Mouse (Mus musculus): ENCODE measurements around the gene Pla2g4a. TPM values are rescaled to one million over a fixed set of nuclear protein-coding genes. Genes with fewer than 3 reads are reported as not detected.
A peak's percentile ranks its signal among the peaks of the same experiment; 100 is the strongest.

Pla2g4a gene
- polyA plus RNA-seq, 1 experiment from 2014 or later: 12.2 TPM

- Histone ChIP-seq H3K27me3 (ENCODE audit: insufficient read depth, low read length) (no peaks in the 10 kb centered on the region), H3K4me1 (ENCODE audit: insufficient read depth) (no peaks in the 10 kb centered on the region), H3K9me3 (ENCODE audit: low read depth, low read length) (no peaks in the 10 kb centered on the region), H3K27ac (ENCODE audit: low read depth) (no peak overlapping the region), H3K36me3 (ENCODE audit: insufficient read depth) (no peaks in the 10 kb centered on the region), H3K9ac (no peak overlapping the region), H3K4me2 (no peak overlapping the region), H3K4me3 (ENCODE audit: low read depth, low read length) (no peak overlapping the region)
- no peak for DNase-seq
- ATAC-seq (ENCODE audit: insufficient read depth): no peak
- TF ChIP-seq CTCF (IDR thresholded peaks at IDR 0.05; ENCODE audit: low read depth): no peak
- WGBS: 83% methylated on average over 4 of the region's 4 CpGs
Measured at GRCm38 (mm10) chr1:149840961-149841416, 120.1 kb downstream of the Pla2g4a start.

- WGBS: 93% methylated on average over 3 of the region's 3 CpGs
- H3K27me3 ChIP-seq (ENCODE audit: insufficient read depth, low read length): no peaks in the 10 kb centered on the region
- H3K4me1 ChIP-seq (ENCODE audit: insufficient read depth): no peaks in the 10 kb centered on the region
- H3K9me3 ChIP-seq (ENCODE audit: low read depth, low read length): no peaks in the 10 kb centered on the region
- TF ChIP-seq CTCF (IDR thresholded peaks at IDR 0.05; ENCODE audit: low read depth): no peak
- DNase-seq (no peak), ATAC-seq (ENCODE audit: insufficient read depth) (no peak)
- H3K27ac ChIP-seq (ENCODE audit: low read depth): no peak overlapping the region
- no peak overlapping the region for H3K9ac ChIP-seq
- H3K4me3 ChIP-seq (ENCODE audit: low read depth, low read length): no peak overlapping the region
- no peaks in the 10 kb centered on the region for H3K36me3 ChIP-seq (ENCODE audit: insufficient read depth)
- no peak overlapping the region for H3K4me2 ChIP-seq
Measured at GRCm38 (mm10) chr1:149840312-149840930, 120.7 kb downstream of the Pla2g4a start.

- no peaks in the 10 kb centered on the region for H3K36me3 ChIP-seq (ENCODE audit: insufficient read depth)
- DNase-seq (no peak), ATAC-seq (ENCODE audit: insufficient read depth) (no peak)
- no peak for TF ChIP-seq CTCF (IDR thresholded peaks at IDR 0.05; ENCODE audit: low read depth)
- no peak overlapping the region for H3K9ac ChIP-seq
- no peak overlapping the region for H3K27ac ChIP-seq (ENCODE audit: low read depth)
- H3K4me1 ChIP-seq (ENCODE audit: insufficient read depth): no peaks in the 10 kb centered on the region
- no peaks in the 10 kb centered on the region for H3K27me3 ChIP-seq (ENCODE audit: insufficient read depth, low read length)
- no peak overlapping the region for H3K4me3 ChIP-seq (ENCODE audit: low read depth, low read length)
- H3K9me3 ChIP-seq (ENCODE audit: low read depth, low read length): no peaks in the 10 kb centered on the region
- H3K4me2 ChIP-seq: no peak overlapping the region
- WGBS: 86% methylated on average over 3 of the region's 3 CpGs
Measured at GRCm38 (mm10) chr1:149836496-149836895, 124.6 kb downstream of the Pla2g4a start.

- no peaks in the 10 kb centered on the region for H3K36me3 ChIP-seq (ENCODE audit: insufficient read depth)
- no peak for DNase-seq
- no peak for TF ChIP-seq CTCF (IDR thresholded peaks at IDR 0.05; ENCODE audit: low read depth)
- no peaks in the 10 kb centered on the region for H3K9me3 ChIP-seq (ENCODE audit: low read depth, low read length)
- no peaks in the 10 kb centered on the region for H3K4me1 ChIP-seq (ENCODE audit: insufficient read depth)
- H3K4me2 ChIP-seq: no peak overlapping the region
- 67% methylated on average over 2 of the region's 2 CpGs for WGBS
- no peak overlapping the region for H3K27ac ChIP-seq (ENCODE audit: low read depth)
- H3K27me3 ChIP-seq (ENCODE audit: insufficient read depth, low read length): no peaks in the 10 kb centered on the region
- no peak overlapping the region for H3K9ac ChIP-seq
- H3K4me3 ChIP-seq (ENCODE audit: low read depth, low read length): no peak overlapping the region
- no peak for ATAC-seq (ENCODE audit: insufficient read depth)
Measured at GRCm38 (mm10) chr1:149833876-149834275, 127.2 kb downstream of the Pla2g4a start.

GRCm38 (mm10) chr1:149832952-149833351 lies 128.1 kb downstream of the Pla2g4a start:
- Histone ChIP-seq H3K9me3 (ENCODE audit: low read depth, low read length) (no peaks in the 10 kb centered on the region), H3K4me1 (ENCODE audit: insufficient read depth) (no peaks in the 10 kb centered on the region), H3K4me2 (no peak overlapping the region), H3K9ac (no peak overlapping the region), H3K36me3 (ENCODE audit: insufficient read depth) (no peaks in the 10 kb centered on the region), H3K27me3 (ENCODE audit: insufficient read depth, low read length) (no peaks in the 10 kb centered on the region), H3K4me3 (ENCODE audit: low read depth, low read length) (no peak overlapping the region), H3K27ac (ENCODE audit: low read depth) (no peak overlapping the region)
- TF ChIP-seq CTCF (IDR thresholded peaks at IDR 0.05; ENCODE audit: low read depth): peak; percentile 68
- 17% methylated on average over 2 of the region's 2 CpGs for WGBS
- DNase-seq: peak; percentile 81
- peak; percentile 78; the same call in 1 of the 2 replicates for ATAC-seq (ENCODE audit: insufficient read depth)

- Histone ChIP-seq H3K4me2 (no peak overlapping the region), H3K9ac (no peak overlapping the region), H3K36me3 (ENCODE audit: insufficient read depth) (no peaks in the 10 kb centered on the region), H3K4me3 (ENCODE audit: low read depth, low read length) (no peak overlapping the region), H3K27me3 (ENCODE audit: insufficient read depth, low read length) (no peaks in the 10 kb centered on the region), H3K4me1 (ENCODE audit: insufficient read depth) (no peaks in the 10 kb centered on the region), H3K27ac (ENCODE audit: low read depth) (no peak overlapping the region), H3K9me3 (ENCODE audit: low read depth, low read length) (no peaks in the 10 kb centered on the region)
- ATAC-seq (ENCODE audit: insufficient read depth): no peak
- no peak for DNase-seq
- 46% methylated on average over 1 of the region's 1 CpGs for WGBS
- no peak for TF ChIP-seq CTCF (IDR thresholded peaks at IDR 0.05; ENCODE audit: low read depth)
Measured at GRCm38 (mm10) chr1:149832514-149832913, 128.6 kb downstream of the Pla2g4a start.

- H3K36me3 ChIP-seq (ENCODE audit: insufficient read depth): no peaks in the 10 kb centered on the region
- ATAC-seq (ENCODE audit: insufficient read depth) (no peak), DNase-seq (no peak)
- H3K4me1 ChIP-seq (ENCODE audit: insufficient read depth): no peaks in the 10 kb centered on the region
- H3K9me3 ChIP-seq (ENCODE audit: low read depth, low read length): peaks cover 1% of the 10 kb centered on the region; the same call in 1 of the 2 replicates
- no peak for TF ChIP-seq CTCF (IDR thresholded peaks at IDR 0.05; ENCODE audit: low read depth)
- H3K4me2 ChIP-seq: no peak overlapping the region
- H3K27me3 ChIP-seq (ENCODE audit: insufficient read depth, low read length): no peaks in the 10 kb centered on the region
- no peak overlapping the region for H3K9ac ChIP-seq
- no peak overlapping the region for H3K4me3 ChIP-seq (ENCODE audit: low read depth, low read length)
- 100% methylated on average over 1 of the region's 1 CpGs for WGBS
- H3K27ac ChIP-seq (ENCODE audit: low read depth): no peak overlapping the region
Measured at GRCm38 (mm10) chr1:149831100-149831499, 130.0 kb downstream of the Pla2g4a start.

Data from lung, embryonic 14.5 days (tissue).